Mouse (Mus musculus): ENCODE measurements around the gene Pilra.

- TF ChIP-seq CTCF (IDR thresholded peaks at IDR 0.05; ENCODE audit: low read depth) (no peak), EP300 (IDR thresholded peaks at IDR 0.05; ENCODE audit: low read depth) (no peak)
These were observed 59.6 kb downstream of the Pilra start for GRCm38 (mm10) chr5:137776408-137776918.
